Mouse (Mus musculus) intestine, embryonic 15.5 days (tissue): Measurements from ENCODE around the gene Syt1. TPM values are rescaled to one million over a fixed set of nuclear protein-coding genes. Genes with fewer than 3 reads are reported as not detected.

Experiments
- ATAC-seq: fragments of 200-750 bp; cut with Nextera tagmentation; 2 replicates; pipeline ENCODE4 v1.8.0; 2017; ENCODE audit warnings: moderate TSS enrichment, moderate library complexity
- H3K27ac ChIP-seq: fragments of 300-500 bp; sonication (generic); 2 replicates; pipeline ENCODE4 v1.5.1; 2015; ENCODE audit warnings: mild to moderate bottlenecking, inconsistent platforms
- H3K27me3 ChIP-seq: fragments of 300-500 bp; sonication (generic); replicated peaks from 2 replicates; pipeline ENCODE4 v1.6.1; 2015; ENCODE audit warnings: inconsistent platforms
- H3K36me3 ChIP-seq: fragments of 300-500 bp; sonication (generic); 2 replicates; pipeline ENCODE4 v1.6.1; 2015; ENCODE audit warnings: inconsistent platforms
- H3K4me1 ChIP-seq: fragments of 300-500 bp; sonication (generic); replicated peaks from 2 replicates; pipeline ENCODE4 v1.6.1; 2015; ENCODE audit warnings: inconsistent platforms
- H3K4me2 ChIP-seq: fragments of 300-500 bp; sonication (generic); replicated peaks from 2 replicates; pipeline ENCODE4 v1.6.1; 2015; ENCODE audit warnings: mild to moderate bottlenecking, inconsistent platforms
- H3K4me3 ChIP-seq: fragments of 300-500 bp; sonication (generic); replicated peaks from 2 replicates; pipeline ENCODE4 v1.5.1; 2015; ENCODE audit warnings: inconsistent platforms
- H3K9ac ChIP-seq: fragments of 300-500 bp; sonication (generic); 2 replicates; pipeline ENCODE4 v1.6.1; 2015; ENCODE audit warnings: inconsistent platforms
- H3K9me3 ChIP-seq: fragments of 300-500 bp; sonication (generic); 2 replicates; pipeline ENCODE4 v1.6.1; 2016; ENCODE audit warnings: inconsistent platforms
- WGBS: fragments of 180-500 bp; shearing (Covaris S2); methylation state at CpG from one replicate; pipeline ENCODE4 v1.1.7; 2015; 5-methylcytosine and 5-hydroxymethylcytosine counted together
- polyA plus RNA-seq: library from polyadenylated mRNA; unstranded; fragments of >200 nt; fragmentation: Nextera tagmentation; extraction: Ambion mirVana; gene quantifications from 2 replicates; pipeline ENCODE4 v1.2.1, GENCODE M21; 2015

The Syt1 gene
- polyA plus RNA-seq, 1 experiment from 2014 or later, result 10.0 TPM

DNA sequence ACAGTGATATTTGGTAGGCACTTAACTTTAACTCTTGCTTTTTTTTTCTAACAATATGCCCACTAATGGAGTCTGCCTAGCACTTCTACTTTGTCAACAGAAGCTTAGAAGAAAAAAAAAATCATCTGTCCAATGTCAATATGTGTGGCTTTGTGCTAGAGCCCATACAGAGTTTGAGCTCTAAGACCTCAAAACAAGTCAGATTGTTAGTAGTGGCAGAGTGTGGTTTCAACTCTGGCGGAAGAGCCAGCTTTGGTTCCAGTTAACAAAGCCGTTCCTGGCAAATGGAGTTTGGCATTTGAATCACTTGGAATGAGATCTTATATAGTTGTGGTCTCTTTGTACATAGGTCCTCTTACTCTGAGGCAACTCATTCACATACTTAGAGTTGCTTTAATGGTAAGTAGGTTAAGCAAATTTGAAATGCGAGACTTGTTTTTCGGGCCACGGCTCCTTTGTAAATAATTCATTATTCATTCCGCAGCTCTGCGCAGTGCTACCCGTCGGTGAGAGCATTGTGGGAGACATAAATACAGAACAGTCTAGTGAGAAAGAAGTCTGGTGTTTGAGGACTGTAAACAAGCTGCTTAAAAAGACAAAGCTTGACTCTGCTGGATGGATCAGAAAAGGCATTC lies 429.9 kb downstream of the Syt1 start:
- Histone ChIP-seq H3K27me3 (no peaks in the 10 kb centered on the region), H3K4me1 (no peaks in the 10 kb centered on the region), H3K4me2 (no peak overlapping the region), H3K27ac (no peak overlapping the region), H3K9ac (no peak overlapping the region), H3K36me3 (no peaks in the 10 kb centered on the region), H3K9me3 (no peaks in the 10 kb centered on the region), H3K4me3 (no peak overlapping the region)
- WGBS, result 52% methylated on average over 9 of the region's 9 CpGs
- ATAC-seq, result no peak

DNA sequence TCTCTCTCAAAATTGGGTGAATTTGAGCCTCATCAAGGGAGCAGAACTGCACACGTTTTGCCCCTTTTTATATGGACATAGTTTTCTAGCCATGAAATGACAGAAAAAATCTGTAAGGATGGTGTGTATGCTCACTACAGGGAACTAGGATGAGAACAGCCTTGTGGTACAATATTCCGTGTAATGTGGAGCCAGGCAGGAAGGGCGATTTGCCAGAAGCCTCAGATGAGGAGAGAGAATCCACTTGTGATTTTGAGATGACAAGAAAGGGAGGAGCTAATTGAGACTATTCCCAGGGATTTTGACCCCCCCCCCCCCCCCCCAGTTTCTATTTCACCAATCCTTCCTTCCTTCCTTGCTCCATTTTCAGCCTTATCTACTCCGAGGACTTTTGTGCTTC lies 431.4 kb downstream of the Syt1 start:
- Histone ChIP-seq H3K4me2 (no peak overlapping the region), H3K27ac (no peak overlapping the region), H3K36me3 (no peaks in the 10 kb centered on the region), H3K9ac (no peak overlapping the region), H3K4me3 (no peak overlapping the region), H3K9me3 (no peaks in the 10 kb centered on the region), H3K27me3 (no peaks in the 10 kb centered on the region), H3K4me1 (no peaks in the 10 kb centered on the region)
- no peak for ATAC-seq
- WGBS, result 70% methylated on average over 4 of the region's 4 CpGs

DNA sequence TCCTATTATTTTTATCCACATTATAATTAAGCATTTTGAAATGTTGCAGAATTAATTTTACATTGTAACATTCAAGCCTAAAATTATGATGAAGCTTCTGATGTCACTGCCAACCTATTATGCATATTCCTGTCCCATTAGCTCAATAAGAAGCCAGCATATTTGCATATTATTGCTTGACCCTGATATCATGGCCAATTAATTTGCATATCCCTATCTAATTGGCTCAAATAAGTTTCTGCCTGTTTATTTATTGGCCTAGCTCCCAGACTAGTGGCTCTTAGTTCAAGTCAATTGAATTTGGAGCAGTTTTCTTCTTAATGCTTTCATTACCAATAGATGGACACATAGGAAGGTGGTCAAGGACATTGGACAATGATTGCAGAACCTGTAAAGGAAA lies 433.2 kb downstream of the Syt1 start:
- Histone ChIP-seq H3K9ac (no peak overlapping the region), H3K4me1 (no peaks in the 10 kb centered on the region), H3K27me3 (no peaks in the 10 kb centered on the region), H3K27ac (no peak overlapping the region), H3K4me2 (no peak overlapping the region), H3K36me3 (no peaks in the 10 kb centered on the region), H3K4me3 (no peak overlapping the region), H3K9me3 (no peaks in the 10 kb centered on the region)
- ATAC-seq, result no peak

DNA sequence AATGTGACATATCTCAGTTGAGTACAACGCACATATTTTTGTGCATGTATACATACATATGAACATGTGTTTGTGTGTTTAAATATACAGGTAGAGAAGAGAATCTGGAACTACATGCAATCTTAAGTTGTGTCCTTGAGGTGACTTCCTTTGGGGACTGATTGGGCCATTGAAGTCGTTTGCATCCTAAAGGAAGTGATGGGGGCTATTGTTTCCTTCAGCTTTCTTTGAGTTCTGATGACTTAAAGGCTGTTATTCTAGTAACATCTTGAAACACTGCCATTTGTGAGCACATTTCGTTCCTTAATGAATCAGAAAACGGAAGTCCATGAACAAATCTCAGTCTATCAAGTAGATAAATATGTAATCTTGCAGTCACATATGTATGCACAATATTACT lies 438.0 kb downstream of the Syt1 start:
- no peaks in the 10 kb centered on the region for H3K4me1 ChIP-seq
- H3K4me3 ChIP-seq, result no peak overlapping the region
- H3K9ac ChIP-seq, result no peak overlapping the region
- H3K36me3 ChIP-seq, result no peaks in the 10 kb centered on the region
- WGBS, result 73% methylated on average over 4 of the region's 4 CpGs
- no peaks in the 10 kb centered on the region for H3K27me3 ChIP-seq
- no peak overlapping the region for H3K27ac ChIP-seq
- no peaks in the 10 kb centered on the region for H3K9me3 ChIP-seq
- ATAC-seq, result no peak
- no peak overlapping the region for H3K4me2 ChIP-seq

DNA sequence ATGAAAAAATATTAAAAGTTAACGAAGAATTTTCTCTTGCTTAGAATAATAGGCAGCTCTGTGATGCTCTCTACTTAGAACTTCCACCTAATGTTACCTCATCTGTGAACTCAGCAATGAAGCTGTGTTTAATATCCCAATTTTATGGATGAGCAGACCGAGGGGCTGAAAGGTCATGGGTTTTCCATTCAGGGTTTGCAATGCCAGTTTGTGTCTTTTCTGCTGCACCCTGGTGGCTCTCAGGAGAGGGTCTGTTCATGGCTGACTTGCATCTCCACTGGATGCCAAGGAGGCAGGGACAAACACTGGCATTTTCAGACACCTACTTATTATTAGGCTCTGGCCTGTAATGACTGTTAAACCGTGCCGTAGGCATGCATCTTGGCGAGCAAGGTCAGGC lies 439.7 kb downstream of the Syt1 start:
- 74% methylated on average over 5 of the region's 5 CpGs for WGBS
- Histone ChIP-seq H3K4me2 (no peak overlapping the region), H3K36me3 (no peaks in the 10 kb centered on the region), H3K27ac (no peak overlapping the region), H3K4me3 (no peak overlapping the region), H3K9me3 (no peaks in the 10 kb centered on the region), H3K27me3 (no peaks in the 10 kb centered on the region), H3K4me1 (0 out of 2 replicates have a peak, but pooled peaks cover 3% of the 10 kb centered on the region), H3K9ac (no peak overlapping the region)
- no peak for ATAC-seq

DNA sequence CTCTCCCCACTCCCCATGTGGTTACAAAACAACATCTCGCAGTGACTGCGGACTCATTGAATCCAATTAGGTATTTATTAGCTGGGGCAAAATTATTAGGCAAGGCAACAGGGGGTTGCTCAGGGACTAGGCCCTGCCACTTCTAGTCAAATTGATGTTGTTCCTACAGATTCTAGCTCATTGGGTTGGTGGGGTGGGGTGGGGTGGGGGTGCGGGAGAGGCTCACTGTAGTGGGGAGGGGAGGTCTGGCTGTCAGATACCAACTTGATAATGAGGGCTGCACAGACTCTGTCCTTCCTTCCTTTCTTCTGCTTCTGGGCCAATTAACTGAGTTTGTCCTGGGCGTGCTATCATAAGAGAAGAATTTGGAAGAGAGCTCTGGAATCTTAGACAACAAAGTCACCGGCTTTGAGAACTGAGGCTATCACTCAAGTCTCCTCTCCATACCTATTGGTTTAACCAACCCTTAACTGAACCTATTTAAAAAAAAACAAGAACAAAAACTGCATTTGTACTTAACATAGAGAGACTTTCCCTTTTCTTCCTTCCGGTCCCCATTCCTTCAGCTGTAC lies 441.1 kb downstream of the Syt1 start:
- ATAC-seq, result no peak
- H3K4me1 ChIP-seq, result 0 out of 2 replicates have a peak, but pooled peaks cover 3% of the 10 kb centered on the region
- 85% methylated on average over 6 of the region's 6 CpGs for WGBS
- H3K27ac ChIP-seq, result no peak overlapping the region
- no peaks in the 10 kb centered on the region for H3K9me3 ChIP-seq
- no peak overlapping the region for H3K4me2 ChIP-seq
- no peaks in the 10 kb centered on the region for H3K27me3 ChIP-seq
- no peak overlapping the region for H3K9ac ChIP-seq
- no peak overlapping the region for H3K4me3 ChIP-seq
- H3K36me3 ChIP-seq, result no peaks in the 10 kb centered on the region

DNA sequence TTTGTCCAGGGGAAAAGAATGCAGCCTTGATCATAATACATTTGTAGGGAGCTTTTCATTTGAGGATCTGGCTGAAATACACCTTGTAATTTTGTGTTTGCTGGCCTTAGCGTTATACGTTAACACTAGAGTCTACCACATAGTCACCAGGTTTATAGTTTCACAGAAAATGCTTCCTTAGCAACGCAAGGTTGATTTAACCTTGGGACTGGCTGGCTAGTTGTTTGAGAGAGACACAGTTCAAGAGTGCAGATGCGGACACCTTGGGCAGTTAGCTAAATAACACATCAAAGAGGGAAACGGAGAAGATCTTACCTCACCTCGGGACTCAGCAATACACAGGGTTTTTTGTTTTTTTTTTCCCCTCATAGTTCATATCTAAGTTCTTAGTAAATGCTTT lies 441.9 kb downstream of the Syt1 start:
- Histone ChIP-seq H3K27ac (no peak overlapping the region), H3K4me3 (no peak overlapping the region), H3K9ac (no peak overlapping the region), H3K36me3 (no peaks in the 10 kb centered on the region), H3K4me2 (no peak overlapping the region), H3K27me3 (no peaks in the 10 kb centered on the region), H3K9me3 (no peaks in the 10 kb centered on the region), H3K4me1 (0 out of 2 replicates have a peak, but pooled peaks cover 3% of the 10 kb centered on the region)
- WGBS, result 53% methylated on average over 6 of the region's 6 CpGs
- no peak for ATAC-seq

DNA sequence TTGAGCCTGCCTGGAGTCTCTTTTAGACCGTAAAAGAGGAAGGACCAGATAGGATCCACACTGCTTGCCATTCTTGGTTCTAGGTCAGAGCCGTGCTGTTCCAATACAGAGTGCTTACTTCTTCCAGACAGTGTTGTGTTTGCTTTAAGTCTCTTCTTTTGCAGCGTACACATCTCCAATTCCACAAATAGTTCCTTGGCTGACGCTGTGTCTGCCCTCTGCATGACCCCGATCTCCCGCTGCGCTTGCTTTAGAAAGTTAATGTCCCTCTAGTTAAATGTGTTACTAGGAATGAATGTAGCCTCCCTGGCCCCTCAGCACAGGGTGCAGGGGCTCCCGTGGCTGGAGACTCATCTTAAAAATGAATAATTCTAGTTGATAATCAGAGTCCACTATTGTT lies 442.6 kb downstream of the Syt1 start:
- Histone ChIP-seq H3K27me3 (no peaks in the 10 kb centered on the region), H3K9ac (no peak overlapping the region), H3K4me1 (0 out of 2 replicates have a peak, but pooled peaks cover 3% of the 10 kb centered on the region), H3K9me3 (no peaks in the 10 kb centered on the region), H3K4me3 (no peak overlapping the region), H3K27ac (no peak overlapping the region), H3K36me3 (no peaks in the 10 kb centered on the region), H3K4me2 (no peak overlapping the region)
- peak; percentile 65; the same call in 1 of the 2 replicates for ATAC-seq
- 4% methylated on average over 8 of the region's 8 CpGs for WGBS

DNA sequence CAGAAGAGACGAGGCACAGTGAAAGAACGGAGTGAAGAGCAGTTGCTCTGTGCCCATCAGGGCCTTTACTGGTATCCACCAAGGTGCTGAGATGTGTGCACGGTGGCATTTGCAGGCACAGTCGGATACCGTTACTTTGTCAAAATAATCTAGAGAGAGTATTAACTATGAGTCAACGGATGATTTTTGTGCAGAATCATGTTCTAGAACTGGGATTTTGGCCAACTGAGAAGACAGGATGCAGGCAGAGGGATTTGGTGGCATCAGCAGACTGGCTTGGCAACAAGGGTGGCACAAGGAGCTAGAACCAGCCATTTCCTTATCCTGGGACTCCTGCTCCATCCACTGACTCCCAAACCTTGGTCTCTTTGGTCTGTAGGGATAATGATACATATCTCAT lies 443.3 kb downstream of the Syt1 start:
- Histone ChIP-seq H3K27ac (no peak overlapping the region), H3K4me2 (no peak overlapping the region), H3K36me3 (no peaks in the 10 kb centered on the region), H3K9ac (no peak overlapping the region), H3K9me3 (no peaks in the 10 kb centered on the region), H3K27me3 (no peaks in the 10 kb centered on the region), H3K4me1 (0 out of 2 replicates have a peak, but pooled peaks cover 3% of the 10 kb centered on the region), H3K4me3 (no peak overlapping the region)
- 91% methylated on average over 6 of the region's 6 CpGs for WGBS
- ATAC-seq, result no peak

DNA sequence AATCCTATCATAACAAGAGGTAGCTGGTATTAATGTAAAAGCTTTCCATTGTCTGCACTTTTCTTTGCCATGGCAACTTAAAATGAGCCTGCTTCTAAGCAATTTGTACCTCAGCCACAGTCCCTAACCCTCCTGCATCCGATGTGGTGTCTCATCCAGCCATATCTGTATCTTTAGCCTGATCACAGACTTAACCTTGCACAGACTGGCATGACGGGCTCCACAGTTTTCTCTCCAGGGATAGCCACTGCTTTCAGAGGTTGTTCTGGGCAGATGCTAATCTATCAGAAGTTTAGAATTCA lies 451.2 kb downstream of the Syt1 start:
- Histone ChIP-seq H3K36me3 (no peaks in the 10 kb centered on the region), H3K4me3 (no peak overlapping the region), H3K4me2 (no peak overlapping the region), H3K27ac (no peak overlapping the region), H3K4me1 (no peaks in the 10 kb centered on the region), H3K9ac (no peak overlapping the region), H3K9me3 (no peaks in the 10 kb centered on the region), H3K27me3 (no peaks in the 10 kb centered on the region)
- ATAC-seq, result no peak
- WGBS, result 79% methylated on average over 2 of the region's 2 CpGs

DNA sequence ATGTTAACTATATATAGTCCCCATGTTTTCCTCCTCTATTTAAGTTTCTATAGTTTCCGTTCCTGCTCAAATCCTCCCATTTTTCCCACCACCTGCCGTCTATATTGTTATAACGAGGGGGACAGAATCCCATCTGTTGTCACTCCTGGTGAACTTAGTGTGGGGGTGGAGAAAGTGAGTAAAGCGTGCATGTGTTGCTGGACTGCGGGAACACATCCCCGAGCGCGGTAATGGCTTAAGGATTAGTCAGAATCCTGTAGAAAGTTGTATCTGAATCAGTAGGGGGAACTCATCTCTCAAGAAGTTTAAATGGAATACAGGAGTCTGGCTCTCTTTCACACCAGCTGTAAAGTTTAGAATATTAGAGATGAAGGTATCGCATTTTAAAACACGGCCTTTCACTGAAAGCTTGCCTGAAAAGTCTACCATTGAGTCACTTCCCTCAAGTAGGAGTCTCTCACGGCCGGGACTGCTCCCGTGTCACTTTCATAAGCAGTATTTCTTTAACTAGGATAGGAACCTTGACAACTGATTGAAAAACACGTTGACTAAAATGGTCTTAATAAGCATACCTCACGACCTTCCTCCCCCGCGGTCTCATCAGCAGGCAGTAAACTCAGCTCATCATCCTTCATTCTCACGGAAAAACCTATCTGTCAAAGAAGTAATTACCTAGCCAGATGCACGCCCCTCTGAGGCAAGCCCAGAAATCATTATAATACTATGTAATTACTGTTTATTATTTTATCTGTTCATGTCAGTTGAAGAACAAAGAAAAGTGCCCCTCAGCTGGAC lies 451.8 kb downstream of the Syt1 start:
- Histone ChIP-seq H3K4me3 (no peak overlapping the region), H3K9me3 (no peaks in the 10 kb centered on the region), H3K27me3 (no peaks in the 10 kb centered on the region), H3K4me1 (no peaks in the 10 kb centered on the region), H3K9ac (no peak overlapping the region), H3K36me3 (no peaks in the 10 kb centered on the region), H3K4me2 (no peak overlapping the region), H3K27ac (no peak overlapping the region)
- WGBS, result 79% methylated on average over 19 of the region's 19 CpGs
- no peak for ATAC-seq

DNA sequence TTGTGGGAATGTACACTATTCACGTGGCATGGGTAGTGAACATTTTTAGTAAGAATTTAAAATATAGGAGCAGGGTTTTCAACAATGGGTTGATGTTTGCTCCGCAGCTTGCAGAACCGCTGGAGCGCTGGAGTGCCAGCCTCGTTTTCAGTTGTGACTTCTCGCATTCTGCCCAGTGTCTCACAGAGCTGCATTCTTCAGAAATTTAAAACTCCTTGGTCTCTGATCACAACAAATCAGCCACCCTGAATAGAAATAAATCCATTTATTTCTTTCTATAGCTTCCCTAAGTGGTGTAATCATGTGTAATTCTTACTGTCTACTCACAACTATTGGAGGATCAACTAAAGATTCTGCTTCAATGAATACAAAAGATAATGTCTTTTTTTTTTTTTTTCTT lies 458.2 kb downstream of the Syt1 start:
- no peak overlapping the region for H3K9ac ChIP-seq
- no peaks in the 10 kb centered on the region for H3K9me3 ChIP-seq
- H3K36me3 ChIP-seq, result no peaks in the 10 kb centered on the region
- no peak overlapping the region for H3K4me3 ChIP-seq
- no peak overlapping the region for H3K27ac ChIP-seq
- H3K4me1 ChIP-seq, result no peaks in the 10 kb centered on the region
- no peaks in the 10 kb centered on the region for H3K27me3 ChIP-seq
- WGBS, result 91% methylated on average over 6 of the region's 6 CpGs
- no peak for ATAC-seq
- H3K4me2 ChIP-seq, result no peak overlapping the region

DNA sequence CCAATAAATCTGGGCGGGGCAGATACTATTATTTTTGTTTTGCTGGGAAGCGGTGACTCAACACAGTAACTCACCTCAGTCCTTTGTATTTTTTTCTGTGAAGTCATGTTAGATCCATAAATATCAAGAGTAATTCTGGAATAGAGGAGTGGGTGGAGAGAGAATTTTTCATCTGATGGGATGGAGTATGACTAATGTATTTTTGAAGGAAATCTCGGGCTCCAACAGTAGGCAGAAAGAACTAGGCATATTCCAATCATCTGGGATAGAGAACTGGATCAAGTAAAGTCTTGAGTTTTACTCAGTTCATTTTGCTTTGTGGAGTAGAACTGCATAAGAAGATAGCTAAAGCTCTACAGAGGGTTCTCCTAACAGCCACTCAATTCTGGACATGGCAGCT lies 465.1 kb downstream of the Syt1 start:
- WGBS, result 88% methylated on average over 3 of the region's 3 CpGs
- ATAC-seq, result no peak

More for the DNA sequence above, 465.1 kb downstream of the Syt1 start:
- Histone ChIP-seq H3K36me3 (no peaks in the 10 kb centered on the region), H3K9me3 (no peaks in the 10 kb centered on the region), H3K4me1 (no peaks in the 10 kb centered on the region), H3K4me2 (no peak overlapping the region), H3K27me3 (no peaks in the 10 kb centered on the region), H3K27ac (no peak overlapping the region), H3K4me3 (no peak overlapping the region), H3K9ac (no peak overlapping the region)
